ENCODE assay signal across 14 mouse cellular contexts in genomic region chr6:77694093-77694492, GRCm38 (mm10).
DNase-seq lines count a peak whose midpoint lies in the region; ATAC-seq and TF ChIP-seq lines count a peak whose summit lies in the region.
"Had no signal": no experiment of that assay in that cellular context is flagged by ENCODE, and none has a peak within 500 bp of the region (broad histone marks: within the 10 kb centered on the region; RNA-seq: fewer than 3 reads in every experiment).

No protein-coding gene starts in this region.

- peak; percentile 41 for DNase-seq in embryonic facial prominence, embryonic 14.5 days (ENCODE audit: low spot score)
- DNase-seq in embryonic facial prominence, embryonic 10.5 days (ENCODE audit: low spot score): no peak
- peak in 1 of 2 experiments; percentile 64 for DNase-seq in layer of hippocampus, adult 2 months (ENCODE audit: low spot score in 2 of 2)
- DNase-seq in layer of hippocampus, adult 9-10 months (ENCODE audit: low spot score): no peak
- peak; percentile 14 for DNase-seq in Muller cell, postnatal 12 days (ENCODE audit: inconsistent ontology term)
- DNase-seq in layer of hippocampus, adult 9-11 months: peak; percentile 59
- no peak for DNase-seq in lung, postnatal 10 days
- DNase-seq: adrenal gland, adult 8-10 months; cerebellum, postnatal 36 days; heart, postnatal 36 days; kidney, adult 9 months had no signal

- H3K4me3 ChIP-seq in embryonic facial prominence, embryonic 14.5 days (ENCODE audit: low read depth, low read length): no peak overlapping the region
- H3K4me3 ChIP-seq in embryonic facial prominence, embryonic 10.5 days: no peak overlapping the region
- no peak overlapping the region for H3K4me3 ChIP-seq in layer of hippocampus, adult 2 months
- H3K4me3 ChIP-seq in kidney, embryonic 15.5 days (replicated peaks): no peak overlapping the region
- H3K4me3 ChIP-seq: embryonic facial prominence, embryonic 15.5 days; megakaryocyte, embryonic 14.5 days had no signal

- H3K4me2 ChIP-seq in embryonic facial prominence, embryonic 14.5 days (ENCODE audit: low read depth, low read length): no peak overlapping the region
- H3K4me2 ChIP-seq in kidney, embryonic 15.5 days: no peak overlapping the region
- H3K4me2 ChIP-seq: embryonic facial prominence, embryonic 15.5 days had no signal

- ATAC-seq in embryonic facial prominence, embryonic 14.5 days (ENCODE audit: low read depth): no peak
- ATAC-seq in kidney, embryonic 15.5 days (replicated peaks; ENCODE audit: low FRiP score): no peak

- H3K36me3 ChIP-seq in embryonic facial prominence, embryonic 14.5 days (ENCODE audit: control insufficient read depth, insufficient read depth, low read length): no peaks in the 10 kb centered on the region
- no peaks in the 10 kb centered on the region for H3K36me3 ChIP-seq in embryonic facial prominence, embryonic 10.5 days (replicated peaks)
- no peaks in the 10 kb centered on the region for H3K36me3 ChIP-seq in kidney, embryonic 15.5 days
- H3K36me3 ChIP-seq: embryonic facial prominence, embryonic 15.5 days had no signal

- H3K27me3 ChIP-seq in embryonic facial prominence, embryonic 14.5 days (replicated peaks; ENCODE audit: control insufficient read depth, insufficient read depth, low read length): no peaks in the 10 kb centered on the region
- H3K27me3 ChIP-seq in embryonic facial prominence, embryonic 10.5 days (replicated peaks; ENCODE audit: low read depth, poor library complexity, severe bottlenecking): no peaks in the 10 kb centered on the region
- H3K27me3 ChIP-seq in kidney, embryonic 15.5 days: no peaks in the 10 kb centered on the region
- H3K27me3 ChIP-seq: embryonic facial prominence, embryonic 15.5 days; megakaryocyte, embryonic 14.5 days had no signal

- no peaks in the 10 kb centered on the region for H3K4me1 ChIP-seq in embryonic facial prominence, embryonic 14.5 days (ENCODE audit: control insufficient read depth, insufficient read depth, low read length)
- H3K4me1 ChIP-seq in embryonic facial prominence, embryonic 10.5 days: no peaks in the 10 kb centered on the region
- no peaks in the 10 kb centered on the region for H3K4me1 ChIP-seq in kidney, embryonic 15.5 days
- H3K4me1 ChIP-seq: embryonic facial prominence, embryonic 15.5 days; megakaryocyte, embryonic 14.5 days had no signal

- TF ChIP-seq CTCF in layer of hippocampus, adult 2 months (conservative IDR thresholded peaks at IDR 0.05): no peak

- no peaks in the 10 kb centered on the region for H3K9me3 ChIP-seq in embryonic facial prominence, embryonic 14.5 days (ENCODE audit: control insufficient read depth, low read length)
- no peaks in the 10 kb centered on the region for H3K9me3 ChIP-seq in embryonic facial prominence, embryonic 10.5 days
- no peaks in the 10 kb centered on the region for H3K9me3 ChIP-seq in kidney, embryonic 15.5 days (replicated peaks)
- H3K9me3 ChIP-seq: embryonic facial prominence, embryonic 15.5 days; megakaryocyte, embryonic 14.5 days had no signal

- H3K9ac ChIP-seq in embryonic facial prominence, embryonic 14.5 days (ENCODE audit: low read depth, low read length): no peak overlapping the region
- no peak overlapping the region for H3K9ac ChIP-seq in kidney, embryonic 15.5 days
- H3K9ac ChIP-seq: embryonic facial prominence, embryonic 15.5 days had no signal

- no peak overlapping the region for H3K27ac ChIP-seq in embryonic facial prominence, embryonic 14.5 days (replicated peaks; ENCODE audit: low read depth, low read length)
- H3K27ac ChIP-seq in embryonic facial prominence, embryonic 10.5 days (replicated peaks): no peak overlapping the region
- peak overlapping the region; percentile 51 for H3K27ac ChIP-seq in layer of hippocampus, adult 2 months
- H3K27ac ChIP-seq in kidney, embryonic 15.5 days: no peak overlapping the region
- H3K27ac ChIP-seq: embryonic facial prominence, embryonic 15.5 days had no signal

Comparison
In these comparisons a context has a peak if more than half of its experiments do, and no peak if none do; other contexts are left out.
1. DNase-seq: peak in embryonic facial prominence, embryonic 14.5 days (single experiment), Muller cell, postnatal 12 days (single experiment) and layer of hippocampus, adult 9-11 months (single experiment); none in embryonic facial prominence, embryonic 10.5 days (single experiment), layer of hippocampus, adult 9-10 months (single experiment) and lung, postnatal 10 days (single experiment).